Mouse (Mus musculus) left cerebral cortex, postnatal 14 days (tissue): ENCODE data around the gene Stxbp3. TPM values are rescaled to one million over a fixed set of nuclear protein-coding genes. Genes with fewer than 3 reads are reported as not detected.
A peak's percentile ranks its signal among the peaks of the same experiment; 100 is the strongest.

ENCODE experiments used
- DNase-seq, 2 experiments: peaks; one replicate each; pipeline ENCODE4 v3.0.0; 2021 to 2022; ENCODE audit warnings: low spot score in 2 of 2, mixed read lengths in 1 of 2
- intact Hi-C: fragments of 180-260 bp; cut with DNase I; formaldehyde crosslinking; loops from one replicate; pipeline ENCODE4 v1.15.1; 2025
- total RNA-seq, 2 experiments: library from RNA; stranded (reverse); gene quantifications; 2 replicates each; pipeline ENCODE4 v1.2.3; 2021

Stxbp3 gene
- total RNA-seq, 2 experiments from 2014 or later: 16.7 to 17.5 TPM

GRCm38 (mm10) chr3:108831750-108832149, 8.6 kb downstream of the Stxbp3 start:
- intact Hi-C loops: no loop called here
- DNase-seq: no peak

GRCm38 (mm10) chr3:108830493-108830892, 9.8 kb downstream of the Stxbp3 start:
- intact Hi-C loops: no loop called here

GRCm38 (mm10) chr3:108815631-108816030, 24.7 kb downstream of the Stxbp3 start:
- intact Hi-C loops: no loop called here
- DNase-seq: no peak

More at GRCm38 (mm10) chr3:108830493-108830892, 9.8 kb downstream of the Stxbp3 start:
- DNase-seq: no peak

GRCm38 (mm10) chr3:108810747-108811263, 29.5 kb downstream of the Stxbp3 start:
- intact Hi-C loops: no loop called here
- no peak for DNase-seq

- peak in 1 of 2 experiments; percentile 39 for DNase-seq
- intact Hi-C loops: no loop called here
These were observed 34.7 kb downstream of the Stxbp3 start for GRCm38 (mm10) chr3:108805622-108806021.

- intact Hi-C loops: no loop called here
- no peak for DNase-seq
These were observed 42.0 kb downstream of the Stxbp3 start for GRCm38 (mm10) chr3:108798375-108798774.

- DNase-seq: no peak
- intact Hi-C loops: no loop called here
These were observed 42.6 kb downstream of the Stxbp3 start for GRCm38 (mm10) chr3:108797723-108798122.

GRCm38 (mm10) chr3:108796386-108796785, 43.9 kb downstream of the Stxbp3 start:
- intact Hi-C loops: no loop called here
- no peak for DNase-seq

- DNase-seq: no peak
- intact Hi-C loops: no loop called here
These were observed 44.6 kb downstream of the Stxbp3 start for GRCm38 (mm10) chr3:108795554-108796299.

GRCm38 (mm10) chr3:108794780-108795179, 45.5 kb downstream of the Stxbp3 start:
- intact Hi-C loops: no loop called here
- no peak for DNase-seq

GRCm38 (mm10) chr3:108792420-108792819, 47.9 kb downstream of the Stxbp3 start:
- DNase-seq: peak in 1 of 2 experiments; percentile 32
- intact Hi-C loops: no loop called here

GRCm38 (mm10) chr3:108791054-108791706, 49.1 kb downstream of the Stxbp3 start:
- intact Hi-C loops: no loop called here
- DNase-seq: peak in 1 of 2 experiments; percentile 39

- DNase-seq: no peak
- intact Hi-C loops: no loop called here
These were observed 49.8 kb downstream of the Stxbp3 start for GRCm38 (mm10) chr3:108790499-108790898.

GRCm38 (mm10) chr3:108789299-108789698, 51.0 kb downstream of the Stxbp3 start:
- intact Hi-C loops: no loop called here
- DNase-seq: no peak

- no peak for DNase-seq
These were observed 51.9 kb downstream of the Stxbp3 start for GRCm38 (mm10) chr3:108788455-108788794.

GRCm38 (mm10) chr3:108787754-108788454, 52.4 kb downstream of the Stxbp3 start:
- DNase-seq: no peak
- intact Hi-C loops: no loop called here

More at GRCm38 (mm10) chr3:108788455-108788794, 51.9 kb downstream of the Stxbp3 start:
- intact Hi-C loops: no loop called here

GRCm38 (mm10) chr3:108786520-108786919, 53.8 kb downstream of the Stxbp3 start:
- intact Hi-C loops: no loop called here

GRCm38 (mm10) chr3:108782364-108782895, 57.9 kb downstream of the Stxbp3 start:
- intact Hi-C loops: no loop called here
- no peak for DNase-seq

More at GRCm38 (mm10) chr3:108786520-108786919, 53.8 kb downstream of the Stxbp3 start:
- DNase-seq: no peak

GRCm38 (mm10) chr3:108781884-108782270, 58.4 kb downstream of the Stxbp3 start:
- no peak for DNase-seq
- intact Hi-C loops: no loop called here
